Mouse (Mus musculus) lung, postnatal 0 days (tissue): ENCODE data around the gene Ppp6r2. TPM values are rescaled to one million over a fixed set of nuclear protein-coding genes. Genes with fewer than 3 reads are reported as not detected.

Experiments
- ATAC-seq: fragments of 200-750 bp; cut with Nextera tagmentation; 2 replicates; pipeline ENCODE4 v1.8.0; 2017; ENCODE audit warnings: moderate library complexity
- DNase-seq: peaks from one replicate; pipeline ENCODE4 v3.0.0-alpha.2; 2016; ENCODE audit warnings: low spot score
- H3K27ac ChIP-seq: fragments of 300-500 bp; sonication (generic); 2 replicates; pipeline ENCODE4 v1.5.1; 2014; ENCODE audit warnings: antibody characterized with exemption, mild to moderate bottlenecking, low read length, mixed read lengths
- H3K27me3 ChIP-seq: fragments of 300-500 bp; sonication (generic); replicated peaks from 2 replicates; pipeline ENCODE4 v1.6.1; 2014; ENCODE audit warnings: low read length, mixed read lengths; ENCODE audit not compliant: insufficient read depth
- H3K36me3 ChIP-seq: fragments of 300-500 bp; sonication (generic); 2 replicates; pipeline ENCODE4 v1.6.1; 2014; ENCODE audit warnings: low read length, mixed read lengths; ENCODE audit not compliant: insufficient read depth
- H3K4me1 ChIP-seq: fragments of 300-500 bp; sonication (generic); 2 replicates; pipeline ENCODE4 v1.6.1; 2014; ENCODE audit warnings: antibody characterized with exemption, low read depth, low read length, mixed read lengths; ENCODE audit not compliant: insufficient read depth
- H3K4me2 ChIP-seq: fragments of 300-500 bp; sonication (generic); replicated peaks from 2 replicates; pipeline ENCODE4 v1.6.1; 2014; ENCODE audit warnings: low read depth, mild to moderate bottlenecking, low read length, moderate library complexity, mixed read lengths
- H3K4me3 ChIP-seq: fragments of 300-500 bp; sonication (generic); 2 replicates; pipeline ENCODE4 v1.5.1; 2014; ENCODE audit warnings: low read depth, low read length
- H3K9ac ChIP-seq: fragments of 300-500 bp; sonication (generic); replicated peaks from 2 replicates; pipeline ENCODE4 v1.6.1; 2014; ENCODE audit warnings: low read depth, mild to moderate bottlenecking
- H3K9me3 ChIP-seq: fragments of 300-500 bp; sonication (generic); 2 replicates; pipeline ENCODE4 v1.6.1; 2016; ENCODE audit warnings: low read length, mixed read lengths
- CTCF ChIP-seq: IDR thresholded peaks from 2 replicates; pipeline ENCODE4 v1.5.1; 2016; ENCODE audit warnings: antibody characterized with exemption, mild to moderate bottlenecking
- EP300 ChIP-seq: IDR thresholded peaks from 2 replicates; pipeline ENCODE4 v1.6.1; 2016; ENCODE audit warnings: antibody characterized with exemption, mild to moderate bottlenecking, control low read depth
- WGBS: fragments of 180-500 bp; shearing (Covaris S2); extraction: QIAGEN DNeasy Blood & Tissue Kit; methylation state at CpG from one replicate; pipeline ENCODE4 v1.1.7; 2014; 5-methylcytosine and 5-hydroxymethylcytosine counted together
- polyA plus RNA-seq: library from polyadenylated mRNA; unstranded; fragments of >200 nt; fragmentation: Nextera tagmentation; extraction: Ambion mirVana; gene quantifications from 2 replicates; pipeline ENCODE4 v1.2.1, GENCODE M21; 2015

Ppp6r2 gene
- polyA plus RNA-seq, 1 experiment from 2014 or later: 22.7 TPM

- WGBS: 74% methylated on average over 7 of the region's 7 CpGs
- H3K9me3 ChIP-seq: no peaks in the 10 kb centered on the region
- no peak for TF ChIP-seq CTCF
- TF ChIP-seq EP300: no peak
- peaks cover 30% of the 10 kb centered on the region; the same call in 1 of the 2 replicates for H3K36me3 ChIP-seq
- H3K4me2 ChIP-seq: no peak overlapping the region
- H3K27me3 ChIP-seq: no peaks in the 10 kb centered on the region
- no peak overlapping the region for H3K9ac ChIP-seq
- no peak overlapping the region for H3K4me3 ChIP-seq
- no peak overlapping the region for H3K27ac ChIP-seq
- no peak for DNase-seq
- no peaks in the 10 kb centered on the region for H3K4me1 ChIP-seq
- ATAC-seq: no peak
These were observed 74.8 kb downstream of the Ppp6r2 start for GRCm38 (mm10) chr15:89286114-89286513.

- no peak overlapping the region for H3K4me3 ChIP-seq
- DNase-seq (no peak), ATAC-seq (no peak)
- peaks cover 31% of the 10 kb centered on the region; the same call in 1 of the 2 replicates for H3K36me3 ChIP-seq
- H3K4me1 ChIP-seq: no peaks in the 10 kb centered on the region
- no peak overlapping the region for H3K9ac ChIP-seq
- no peak overlapping the region for H3K4me2 ChIP-seq
- TF ChIP-seq EP300: no peak
- no peaks in the 10 kb centered on the region for H3K9me3 ChIP-seq
- H3K27ac ChIP-seq: no peak overlapping the region
- H3K27me3 ChIP-seq: no peaks in the 10 kb centered on the region
- WGBS: 90% methylated on average over 5 of the region's 5 CpGs
These were observed 75.2 kb downstream of the Ppp6r2 start for GRCm38 (mm10) chr15:89286582-89286981.

GRCm38 (mm10) chr15:89288227-89288767, 76.9 kb downstream of the Ppp6r2 start:
- TF ChIP-seq EP300: no peak
- no peak for TF ChIP-seq CTCF
- DNase-seq: no peak
- WGBS: 85% methylated on average over 23 of the region's 23 CpGs

GRCm38 (mm10) chr15:89289455-89289854, 78.1 kb downstream of the Ppp6r2 start:
- TF ChIP-seq CTCF: no peak
- TF ChIP-seq EP300: no peak
- 94% methylated on average over 11 of the region's 11 CpGs for whole genome bisulfite sequencing
- Histone ChIP-seq H3K36me3 (peaks cover 48% of the 10 kb centered on the region), H3K4me3 (no peak overlapping the region), H3K9ac (no peak overlapping the region), H3K27me3 (no peaks in the 10 kb centered on the region), H3K4me2 (no peak overlapping the region), H3K9me3 (no peaks in the 10 kb centered on the region), H3K27ac (no peak overlapping the region), H3K4me1 (no peaks in the 10 kb centered on the region)
- no peak for ATAC-seq
- DNase-seq: no peak

More at GRCm38 (mm10) chr15:89288227-89288767, 76.9 kb downstream of the Ppp6r2 start:
- no peak overlapping the region for H3K9ac ChIP-seq
- H3K27ac ChIP-seq: no peak overlapping the region
- peaks cover 42% of the 10 kb centered on the region for H3K36me3 ChIP-seq
- no peak overlapping the region for H3K4me2 ChIP-seq
- H3K27me3 ChIP-seq: no peaks in the 10 kb centered on the region
- ATAC-seq: 0 out of 2 replicates have a peak, but pooled peaks have one; percentile 22
- no peaks in the 10 kb centered on the region for H3K9me3 ChIP-seq
- H3K4me3 ChIP-seq: no peak overlapping the region
- H3K4me1 ChIP-seq: no peaks in the 10 kb centered on the region

- no peak overlapping the region for H3K4me2 ChIP-seq
- H3K27ac ChIP-seq: no peak overlapping the region
- peaks cover 55% of the 10 kb centered on the region for H3K36me3 ChIP-seq
- no peak for TF ChIP-seq EP300
- TF ChIP-seq CTCF: no peak
- ATAC-seq: no peak
- H3K4me3 ChIP-seq: no peak overlapping the region
- no peaks in the 10 kb centered on the region for H3K9me3 ChIP-seq
- 70% methylated on average over 3 of the region's 3 CpGs for WGBS
- H3K4me1 ChIP-seq: no peaks in the 10 kb centered on the region; the same call in 1 of the 2 replicates
- DNase-seq: no peak
- no peaks in the 10 kb centered on the region for H3K27me3 ChIP-seq
- no peak overlapping the region for H3K9ac ChIP-seq
These were observed 80.2 kb downstream of the Ppp6r2 start for GRCm38 (mm10) chr15:89291521-89291920.

GRCm38 (mm10) chr15:89292795-89293194, 81.4 kb downstream of the Ppp6r2 start:
- H3K9me3 ChIP-seq: no peaks in the 10 kb centered on the region
- H3K27ac ChIP-seq: no peak overlapping the region
- DNase-seq (no peak), ATAC-seq (no peak)
- WGBS: 20% methylated on average over 2 of the region's 2 CpGs
- H3K9ac ChIP-seq: no peak overlapping the region
- H3K4me3 ChIP-seq: no peak overlapping the region
- H3K4me1 ChIP-seq: no peaks in the 10 kb centered on the region; the same call in 1 of the 2 replicates
- TF ChIP-seq CTCF (no peak), EP300 (no peak)
- H3K27me3 ChIP-seq: no peaks in the 10 kb centered on the region
- H3K36me3 ChIP-seq: peaks cover 53% of the 10 kb centered on the region
- no peak overlapping the region for H3K4me2 ChIP-seq
